Mouse (Mus musculus) neutrophil, adult 59 days (primary cell): ENCODE data around the gene Btbd11. TPM values are rescaled to one million over a fixed set of nuclear protein-coding genes. Genes with fewer than 3 reads are reported as not detected.

Source experiments
- total RNA-seq, 2 experiments: library from RNA; stranded (reverse); gene quantifications; 1 replicate in 1 of 2; 2 replicates in 1 of 2; pipeline ENCODE4 v1.2.4; 2023

Gene Btbd11
- total RNA-seq: under 1 TPM; 0.76 to 0.79 TPM

GRCm38 (mm10) chr10:85386605-85387218 is at the start of gene Btbd11:
Gene Btbd11 (plus strand): TSS chr10:85386814.

Other genes with a start within 250 kb of the Btbd11 start
- 10 to 100 TPM; 19.1 to 24.0 TPM for gene Cry1, start 201.8 kb upstream of the Btbd11 start, total RNA-seq